Mouse (Mus musculus): ENCODE data around the gene Pde2a.

DNA sequence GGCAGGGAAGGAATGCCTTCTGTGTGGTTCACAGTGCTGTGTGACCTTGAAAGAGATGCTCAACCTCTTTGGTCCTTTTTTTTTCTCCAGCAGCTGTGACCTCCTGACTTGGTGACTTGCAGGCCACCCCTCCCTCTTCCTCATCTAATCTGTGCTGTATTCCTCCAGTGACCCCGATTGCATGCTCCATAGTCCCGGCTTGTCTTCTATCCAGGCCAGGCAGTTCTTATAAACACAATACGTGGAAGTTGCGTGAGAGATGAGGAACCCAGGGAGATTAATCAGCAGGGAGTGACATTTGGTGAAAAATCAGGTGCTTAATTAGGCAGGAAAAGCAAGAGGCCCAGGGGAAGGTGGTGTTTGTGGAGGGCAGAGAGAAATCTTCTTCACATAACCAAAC lies 69.5 kb downstream of the Pde2a start:
- TF ChIP-seq CTCF (IDR thresholded peaks at IDR 0.05; ENCODE audit: borderline replicate concordance, insufficient read depth, low read length), result no peak
- no peak for TF ChIP-seq POLR2A (IDR thresholded peaks at IDR 0.05; ENCODE audit: low read depth, low read length)
